Mouse (Mus musculus): ENCODE data around the gene Hbp1.

- no peak for TF ChIP-seq TAL1 (IDR thresholded peaks at IDR 0.05; ENCODE audit: low read length)
- no peak for TF ChIP-seq GATA1 (IDR thresholded peaks at IDR 0.05; ENCODE audit: low read length)
Observed at GRCm38 (mm10) chr12:31885844-31886606, 64.3 kb downstream of the Hbp1 start.

All from erythroblast, embryonic 14.5 days (primary cell).